Mouse (Mus musculus): ENCODE data around the gene Cacna2d3.

- TF ChIP-seq CTCF (conservative IDR thresholded peaks at IDR 0.05; ENCODE audit: low read length): no peak
- TF ChIP-seq POU5F1 (IDR thresholded peaks at IDR 0.05; ENCODE audit: borderline replicate concordance, low read length): no peak
Measured at GRCm38 (mm10) chr14:29738751-29739150, 17.1 kb upstream of the Cacna2d3 start.

Measured in E14TG2a.4 (cell line).